Mouse (Mus musculus) lung, adult 2 months (tissue): Measurements from ENCODE around the gene Inpp5k.

Experiments used
- CTCF ChIP-seq: fragments of 200-500 bp; IDR thresholded peaks from 2 replicates; pipeline ENCODE4 v1.5.1; 2011; ENCODE audit warnings: mild to moderate bottlenecking, low read length, control low read depth; ENCODE audit not compliant: insufficient read depth
- POLR2A ChIP-seq: fragments of 200-500 bp; IDR thresholded peaks from 2 replicates; pipeline ENCODE4 v1.6.1; 2011; ENCODE audit warnings: low read depth, mild to moderate bottlenecking, control low read depth, low read length, borderline replicate concordance; ENCODE audit errors: extremely low read depth

- TF ChIP-seq CTCF: no peak
- no peak for TF ChIP-seq POLR2A
Measured at GRCm38 (mm10) chr11:75660941-75661800, 30.4 kb downstream of the Inpp5k start.
